Mouse (Mus musculus) ES-E14 (cell line): Measurements from ENCODE around the gene Astl. TPM values are rescaled to one million over a fixed set of nuclear protein-coding genes. Genes with fewer than 3 reads are reported as not detected.

Source experiments
- DNase-seq: peaks from one replicate; pipeline ENCODE4 v3.0.0-alpha.2; 2013; ENCODE audit warnings: low read depth, low spot score
- H3K27ac ChIP-seq: 2 replicates; pipeline ENCODE4 v1.5.1; 2012; ENCODE audit warnings: low read depth, mild to moderate bottlenecking, low read length, moderate library complexity, mixed read lengths; ENCODE audit not compliant: poor library complexity, insufficient read depth, severe bottlenecking
- H3K36me3 ChIP-seq: 2 replicates; pipeline ENCODE4 v1.6.1; 2012; ENCODE audit warnings: mild to moderate bottlenecking, low read length, moderate library complexity, mixed read lengths; ENCODE audit not compliant: control insufficient read depth, poor library complexity, insufficient read depth, severe bottlenecking
- H3K4me1 ChIP-seq, 2 experiments: fragments of 150-350 bp in 1 of 2; sonication (generic) in 1 of 2; 2 replicates each; pipeline ENCODE4 v1.6.1; 2012; ENCODE audit warnings: low read length in 2 of 2, mild to moderate bottlenecking in 1 of 2, mixed read lengths in 1 of 2; ENCODE audit not compliant: control insufficient read depth in 2 of 2, insufficient read depth in 2 of 2, poor library complexity in 1 of 2
- H3K4me3 ChIP-seq, 2 experiments: fragments of 150-350 bp in 1 of 2; sonication (generic) in 1 of 2; 2 replicates each; pipeline ENCODE4 v1.5.1; 2012; ENCODE audit warnings: low read length in 2 of 2, low read depth in 1 of 2, mild to moderate bottlenecking in 1 of 2, mixed read lengths in 1 of 2; ENCODE audit not compliant: insufficient read depth in 1 of 2, poor library complexity in 1 of 2, severe bottlenecking in 1 of 2
- H3K9ac ChIP-seq: 2 replicates; pipeline ENCODE4 v1.6.1; 2012; ENCODE audit warnings: low read depth, mild to moderate bottlenecking, low read length, mixed read lengths; ENCODE audit not compliant: poor library complexity, insufficient read depth, severe bottlenecking
- H3K9me3 ChIP-seq: fragments of 150-350 bp; sonication (generic); 2 replicates; pipeline ENCODE4 v1.6.1; 2012; ENCODE audit warnings: low read depth, mild to moderate bottlenecking, low read length; ENCODE audit not compliant: control insufficient read depth, insufficient read depth
- CHD2 ChIP-seq: IDR thresholded peaks from 2 replicates; pipeline ENCODE4 v1.6.1; 2014; ENCODE audit warnings: mild to moderate bottlenecking, low read depth, low read length, inconsistent platforms
- HCFC1 ChIP-seq: IDR thresholded peaks from 2 replicates; pipeline ENCODE4 v1.6.1; 2012; ENCODE audit warnings: low read length, inconsistent platforms, borderline replicate concordance; ENCODE audit not compliant: insufficient read depth
- MAFK ChIP-seq: IDR thresholded peaks from 2 replicates; pipeline ENCODE4 v1.6.1; 2014; ENCODE audit warnings: mild to moderate bottlenecking, low read depth, low read length, inconsistent platforms; ENCODE audit not compliant: insufficient read depth
- ZC3H11A ChIP-seq: IDR thresholded peaks from 2 replicates; pipeline ENCODE4 v1.6.1; 2012; ENCODE audit warnings: low read depth, mild to moderate bottlenecking, inconsistent platforms, low read length, borderline replicate concordance
- ZNF384 ChIP-seq: IDR thresholded peaks from 2 replicates; pipeline ENCODE4 v1.6.1; 2012; ENCODE audit warnings: low read depth, low read length, inconsistent platforms
- in situ Hi-C, 2 experiments: fragments of 600-800 bp; cut with MboI; formaldehyde crosslinking; loops; one replicate each; pipeline ENCODE4 v1.15.1; 2025; ENCODE audit warnings: low sequenced_read_pairs in 2 of 2, inconsistent platforms in 1 of 2; ENCODE audit not compliant: unreplicated experiment in 2 of 2
- total RNA-seq: library from RNA; depleted of rRNA; stranded (reverse); fragments of 300-350 nt; gene quantifications from 2 replicates; pipeline ENCODE4 v1.2.3, GENCODE M21; 2012

Astl gene
- total RNA-seq, 1 experiment = not detected

DNA sequence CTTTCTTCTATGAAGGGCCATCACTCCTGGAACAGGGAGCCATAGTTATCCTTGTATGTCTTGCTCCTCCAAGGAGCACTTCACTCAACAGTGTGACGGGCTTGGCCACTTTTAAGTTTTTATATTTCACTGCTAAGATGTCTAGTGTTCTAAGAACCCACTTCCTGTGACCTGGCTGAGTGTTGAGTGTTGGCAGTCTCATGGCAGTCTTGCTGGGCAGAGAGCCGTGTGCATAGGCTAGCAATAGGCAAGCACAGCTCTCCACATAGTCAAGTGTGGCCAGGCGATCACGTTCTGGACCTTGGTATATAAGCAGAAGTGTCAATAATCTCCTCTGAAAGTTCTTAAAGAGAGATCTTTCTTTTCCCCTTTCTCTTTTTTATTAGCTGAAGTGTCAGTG is 20.3 kb upstream of the Astl start:
- DNase-seq = no peak
- no peak for TF ChIP-seq ZNF384
- TF ChIP-seq CHD2 = no peak
- TF ChIP-seq HCFC1 = no peak
- no peak for TF ChIP-seq MAFK
- no peak for TF ChIP-seq ZC3H11A

DNA sequence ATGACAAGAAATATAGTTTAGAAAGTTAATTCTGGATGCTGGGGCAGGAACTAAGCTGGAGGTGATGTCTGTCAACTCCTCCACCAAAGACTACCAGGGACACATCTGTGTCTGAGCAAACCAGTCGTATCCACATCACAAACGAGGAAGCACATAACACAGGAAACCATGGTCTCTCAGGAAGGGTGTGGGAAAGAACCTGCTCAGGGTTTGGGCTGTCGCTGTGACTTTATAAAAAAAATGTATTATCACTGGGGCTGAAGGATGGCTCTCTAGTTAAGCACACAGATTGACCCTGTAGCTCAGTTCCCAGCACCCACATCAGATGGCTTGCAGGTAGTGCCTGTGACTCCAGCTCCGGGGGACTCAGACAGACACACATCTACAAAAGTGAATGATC is 19.4 kb upstream of the Astl start:
- H3K4me1 ChIP-seq = no peaks in the 10 kb centered on the region
- no peak for DNase-seq
- no peaks in the 10 kb centered on the region for H3K9me3 ChIP-seq
- in situ Hi-C loops = no loop called here
- H3K9ac ChIP-seq = no peak overlapping the region
- no peak overlapping the region; the same call in 1 of the 2 replicates for H3K27ac ChIP-seq
- H3K4me3 ChIP-seq = no peak overlapping the region
- TF ChIP-seq CHD2 (no peak), ZC3H11A (no peak)
- no peaks in the 10 kb centered on the region for H3K36me3 ChIP-seq

More for the DNA sequence above, 20.3 kb upstream of the Astl start:
- Histone ChIP-seq H3K9me3 (no peaks in the 10 kb centered on the region), H3K36me3 (no peaks in the 10 kb centered on the region), H3K27ac (no peak overlapping the region), H3K4me3 (no peak overlapping the region), H3K4me1 (no peaks in the 10 kb centered on the region), H3K9ac (no peak overlapping the region)
- in situ Hi-C loops = no loop called here

DNA sequence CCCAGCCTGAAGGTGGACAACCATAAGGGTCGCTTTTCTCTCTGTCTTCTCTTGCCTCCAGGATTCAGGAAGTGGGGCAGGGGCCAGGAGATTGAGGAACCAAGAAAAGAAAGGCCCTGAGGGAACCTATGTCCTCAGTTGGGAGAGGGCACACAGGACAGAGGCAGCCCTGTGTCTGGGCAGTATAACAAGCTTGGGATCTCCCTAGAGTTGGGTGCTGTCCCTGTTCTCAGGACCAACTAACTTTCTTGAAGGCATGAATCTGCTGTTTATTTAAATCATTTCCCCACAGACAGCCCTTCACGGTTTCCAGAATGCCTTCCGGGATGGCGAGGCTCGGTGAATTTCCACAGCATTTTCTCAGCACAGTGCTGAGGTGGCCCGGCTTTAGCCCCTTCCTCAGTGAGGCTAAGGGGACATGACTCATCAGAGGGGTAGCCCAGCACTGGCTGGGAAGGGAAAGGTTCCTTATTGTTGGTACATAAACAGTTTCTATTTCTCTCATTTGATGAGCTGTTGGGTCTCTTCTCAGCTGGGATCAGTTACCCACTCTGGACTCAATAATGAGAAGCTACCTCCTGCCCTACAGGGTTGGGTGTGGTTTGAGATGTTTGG is 15.7 kb upstream of the Astl start:
- Histone ChIP-seq H3K4me3 (no peak overlapping the region), H3K9me3 (no peaks in the 10 kb centered on the region), H3K4me1 (no peaks in the 10 kb centered on the region), H3K27ac (no peak overlapping the region), H3K36me3 (no peaks in the 10 kb centered on the region), H3K9ac (no peak overlapping the region)
- DNase-seq = no peak
- TF ChIP-seq ZNF384 (no peak), MAFK (no peak), CHD2 (no peak), ZC3H11A (no peak), HCFC1 (no peak)
- in situ Hi-C loops = no loop called here

DNA sequence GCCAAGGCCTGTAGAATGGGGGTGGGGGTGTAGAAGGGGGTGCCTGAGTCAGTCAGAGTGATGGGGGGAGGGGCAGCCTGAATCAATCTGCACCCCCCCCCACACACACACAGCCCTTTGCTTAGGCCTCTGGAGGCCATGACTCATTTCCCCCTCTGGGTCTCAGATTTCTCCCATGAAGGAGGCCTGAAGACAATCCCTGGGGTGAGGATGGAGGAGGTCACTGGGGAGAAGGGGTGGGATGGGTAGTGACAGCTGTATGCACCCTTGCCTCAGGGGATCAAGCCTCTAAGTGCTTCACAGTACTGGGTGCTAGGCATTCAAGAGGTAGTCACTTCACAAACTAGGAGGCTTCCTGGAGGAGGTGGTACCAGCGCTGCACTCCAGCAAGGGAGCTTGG is 14.8 kb upstream of the Astl start:
- no peaks in the 10 kb centered on the region for H3K36me3 ChIP-seq
- no peak overlapping the region for H3K4me3 ChIP-seq
- H3K27ac ChIP-seq = no peak overlapping the region
- no peak overlapping the region for H3K9ac ChIP-seq
- H3K9me3 ChIP-seq = no peaks in the 10 kb centered on the region
- DNase-seq = no peak
- TF ChIP-seq ZNF384 = no peak
- no peak for TF ChIP-seq HCFC1
- TF ChIP-seq CHD2 = no peak
- TF ChIP-seq ZC3H11A = no peak
- TF ChIP-seq MAFK = no peak
- no peaks in the 10 kb centered on the region for H3K4me1 ChIP-seq
- in situ Hi-C loops = no loop called here

DNA sequence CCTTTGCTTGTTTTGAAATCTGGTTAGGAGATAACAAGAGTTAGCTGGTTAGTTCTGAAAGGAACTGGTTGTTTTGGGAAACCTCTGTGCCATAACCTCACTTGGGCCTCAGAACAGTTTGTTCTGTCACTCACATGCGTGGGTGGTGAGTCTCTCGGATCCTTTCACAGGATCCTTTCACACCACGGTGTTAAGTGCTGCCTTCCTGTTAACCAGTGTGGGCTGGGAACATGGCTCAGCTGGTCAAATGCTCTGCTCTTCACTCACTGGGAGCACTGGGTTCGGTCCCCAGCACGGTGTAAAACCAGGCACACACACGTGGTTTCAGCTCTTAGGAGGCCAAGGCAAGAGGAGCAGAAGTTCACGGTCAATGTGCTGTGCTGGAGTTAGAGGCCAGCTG is 14.0 kb upstream of the Astl start:
- DNase-seq = no peak
- Histone ChIP-seq H3K4me1 (no peaks in the 10 kb centered on the region), H3K9ac (no peak overlapping the region), H3K27ac (no peak overlapping the region), H3K9me3 (no peaks in the 10 kb centered on the region), H3K4me3 (no peak overlapping the region), H3K36me3 (no peaks in the 10 kb centered on the region)
- no peak for TF ChIP-seq HCFC1
- TF ChIP-seq CHD2 = no peak
- TF ChIP-seq MAFK = no peak
- TF ChIP-seq ZC3H11A = no peak
- no peak for TF ChIP-seq ZNF384
- in situ Hi-C loops = no loop called here
